Mouse (Mus musculus) G1E (cell line): ENCODE results near the gene Gm8251.

Source experiments
- CTCF ChIP-seq: IDR thresholded peaks from 2 replicates; pipeline ENCODE4 v1.5.1; 2012; ENCODE audit warnings: low read depth, low read length, inconsistent platforms, mixed read lengths
- POLR2AphosphoS5 ChIP-seq: IDR thresholded peaks from 2 replicates; pipeline ENCODE4 v1.6.1; 2012; ENCODE audit warnings: low read depth, low read length, inconsistent platforms; ENCODE audit not compliant: insufficient replicate concordance

DNA sequence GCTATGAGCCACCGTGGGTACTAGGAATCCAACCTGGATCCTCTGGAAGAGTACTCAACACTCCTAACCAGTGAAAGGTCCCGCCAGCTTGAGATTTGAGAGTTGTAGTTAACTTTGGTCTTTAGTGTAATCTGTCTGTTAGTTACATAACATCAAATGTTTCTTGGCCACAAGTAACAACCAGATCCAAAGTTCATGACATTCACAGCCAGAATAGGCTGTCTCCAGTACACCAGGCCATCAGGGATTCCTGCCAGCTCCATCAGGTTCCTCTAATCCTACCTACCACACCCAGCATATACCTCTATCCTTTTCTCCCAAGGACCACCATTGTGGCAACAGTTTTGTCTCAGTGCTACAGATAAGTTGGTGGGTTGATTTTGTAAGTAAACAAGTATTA, 46.2 kb downstream of the Gm8251 start:
- TF ChIP-seq CTCF (no peak), POLR2AphosphoS5 (no peak)
